Mouse (Mus musculus) myocyte (in vitro differentiated cells): ENCODE measurements at regions not wholly inside any gene's neighbourhood (a gene's known extent, or its start where the extent isn't known, plus 50 kb on each side); places are given as distances from the start of the nearest gene placed in this dataset.

Source experiments
- CEBPB ChIP-seq: IDR thresholded peaks from 2 replicates; pipeline ENCODE4 v1.6.1; 2011; ENCODE audit warnings: mild to moderate bottlenecking, moderate library complexity; ENCODE audit not compliant: poor library complexity, insufficient read depth, severe bottlenecking
- E2F4 ChIP-seq: IDR thresholded peaks from one replicate; pipeline ENCODE4 v1.6.1; 2011; ENCODE audit warnings: mild to moderate bottlenecking, control low read depth, moderate library complexity; ENCODE audit not compliant: insufficient read depth
- MAX ChIP-seq: IDR thresholded peaks from one replicate; pipeline ENCODE4 v1.6.1; 2011; ENCODE audit warnings: low read depth, mild to moderate bottlenecking, control low read depth
- MYOD1 ChIP-seq, 3 experiments: IDR thresholded peaks; one replicate each; pipeline ENCODE4 v1.6.1; 2011; ENCODE audit warnings: control low read depth in 2 of 3, low read depth in 2 of 3, mild to moderate bottlenecking in 2 of 3, moderate library complexity in 1 of 3; ENCODE audit not compliant: insufficient read length in 2 of 3, control insufficient read depth in 1 of 3
- MYOG ChIP-seq, 3 experiments: IDR thresholded peaks; one replicate each; pipeline ENCODE4 v1.6.1; 2011; ENCODE audit warnings: control low read depth in 2 of 3, low read depth in 2 of 3, mild to moderate bottlenecking in 2 of 3; ENCODE audit not compliant: insufficient read length in 2 of 3, control insufficient read depth in 1 of 3, insufficient read depth in 1 of 3
- POLR2A ChIP-seq: IDR thresholded peaks from one replicate; pipeline ENCODE4 v1.6.1; 2011; ENCODE audit warnings: low read depth, mild to moderate bottlenecking, control low read depth, moderate library complexity; ENCODE audit not compliant: insufficient read length
- POLR2AphosphoS2 ChIP-seq: IDR thresholded peaks from one replicate; pipeline ENCODE4 v1.6.1; 2011; ENCODE audit warnings: low read depth, control low read depth; ENCODE audit not compliant: insufficient read length
- SRF ChIP-seq: IDR thresholded peaks from one replicate; pipeline ENCODE4 v1.6.1; 2011; ENCODE audit warnings: low read depth; ENCODE audit not compliant: control insufficient read depth, insufficient read length
- TCF12 ChIP-seq: IDR thresholded peaks from one replicate; pipeline ENCODE4 v1.6.1; 2011; ENCODE audit warnings: mild to moderate bottlenecking, control low read depth; ENCODE audit not compliant: poor library complexity, insufficient read depth, severe bottlenecking
- TCF3 ChIP-seq: IDR thresholded peaks from one replicate; pipeline ENCODE4 v1.6.1; 2011; ENCODE audit warnings: low read depth, control low read depth; ENCODE audit not compliant: insufficient read length
- USF1 ChIP-seq: IDR thresholded peaks from one replicate; pipeline ENCODE4 v1.6.1; 2011; ENCODE audit warnings: low read depth, mild to moderate bottlenecking, control low read depth, moderate library complexity

DNA sequence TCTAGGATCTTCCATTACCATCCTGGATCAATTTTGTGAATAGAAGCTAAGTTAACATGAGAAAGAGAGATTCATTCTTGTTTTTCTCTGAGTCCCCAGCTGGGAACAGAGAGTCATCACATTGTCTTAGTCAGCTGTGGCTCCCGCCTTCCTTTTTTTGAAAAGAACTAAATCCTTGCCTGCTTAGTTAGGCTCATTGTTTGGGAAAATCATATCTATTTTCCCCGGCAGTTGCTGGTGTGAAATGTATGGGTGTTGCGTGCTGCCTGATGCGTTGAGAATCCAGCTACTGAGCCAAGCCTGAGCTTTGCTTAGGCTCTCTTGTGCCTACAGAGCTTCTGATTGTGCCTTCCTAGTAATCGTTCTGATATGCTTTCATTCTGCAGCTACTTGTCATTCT lies 66.3 kb downstream of the Fam50b start:
- no peak for TF ChIP-seq POLR2A
- TF ChIP-seq MAX: no peak
- no peak for TF ChIP-seq USF1
- TF ChIP-seq SRF: no peak
- no peak for TF ChIP-seq POLR2AphosphoS2
- TF ChIP-seq MYOD1 (IDR thresholded peaks at IDR 0.05; ENCODE audit: control insufficient read depth in 1 of 3, insufficient read length in 2 of 3, low read depth in 2 of 3): no peak
- no peak for TF ChIP-seq CEBPB
- no peak for TF ChIP-seq TCF12
- TF ChIP-seq MYOG (IDR thresholded peaks at IDR 0.05; ENCODE audit: control insufficient read depth in 1 of 3, insufficient read depth in 1 of 3, insufficient read length in 2 of 3, low read depth in 2 of 3): no peak
- TF ChIP-seq E2F4: no peak
- TF ChIP-seq TCF3: no peak
